Mouse (Mus musculus): ENCODE data around the gene Rnf207.

Rnf207 gene

GRCm38 (mm10) chr4:152272449-152273049 lies 46.2 kb downstream of the Rnf207 start:
- DNase-seq (ENCODE audit: low read depth, low spot score), result peak; percentile 94

GRCm38 (mm10) chr4:152272006-152272405 lies 46.8 kb downstream of the Rnf207 start:
- DNase-seq (ENCODE audit: low read depth, low spot score), result peak; percentile 67

GRCm38 (mm10) chr4:152271334-152271733 lies 47.5 kb downstream of the Rnf207 start:
- no peak for DNase-seq (ENCODE audit: low read depth, low spot score)

- no peak for DNase-seq (ENCODE audit: low read depth, low spot score)
Observed at GRCm38 (mm10) chr4:152270599-152270998, 48.2 kb downstream of the Rnf207 start.

- no peak for DNase-seq (ENCODE audit: low read depth, low spot score)
Observed at GRCm38 (mm10) chr4:152269967-152270366, 48.8 kb downstream of the Rnf207 start.

- DNase-seq (ENCODE audit: low read depth, low spot score), result peak; percentile 95
Observed at GRCm38 (mm10) chr4:152267748-152268369, 50.9 kb downstream of the Rnf207 start.

GRCm38 (mm10) chr4:152266236-152266895 lies 52.4 kb downstream of the Rnf207 start:
- DNase-seq (ENCODE audit: low read depth, low spot score), result no peak

GRCm38 (mm10) chr4:152265791-152266190 lies 53.0 kb downstream of the Rnf207 start:
- DNase-seq (ENCODE audit: low read depth, low spot score), result no peak

- peak; percentile 85 for DNase-seq (ENCODE audit: low read depth, low spot score)
Observed at GRCm38 (mm10) chr4:152264867-152265568, 53.8 kb downstream of the Rnf207 start.

- no peak for DNase-seq (ENCODE audit: low read depth, low spot score)
Observed at GRCm38 (mm10) chr4:152264177-152264530, 54.6 kb downstream of the Rnf207 start.

- DNase-seq (ENCODE audit: low read depth, low spot score), result peak; percentile 36
Observed at GRCm38 (mm10) chr4:152263512-152264176, 55.1 kb downstream of the Rnf207 start.

GRCm38 (mm10) chr4:152263089-152263488 lies 55.7 kb downstream of the Rnf207 start:
- no peak for DNase-seq (ENCODE audit: low read depth, low spot score)

GRCm38 (mm10) chr4:152262187-152262586 lies 56.6 kb downstream of the Rnf207 start:
- DNase-seq (ENCODE audit: low read depth, low spot score), result no peak

- DNase-seq (ENCODE audit: low read depth, low spot score), result peak; percentile 88
Observed at GRCm38 (mm10) chr4:152260451-152260850, 58.3 kb downstream of the Rnf207 start.

GRCm38 (mm10) chr4:152257070-152257469 lies 61.7 kb downstream of the Rnf207 start:
- peak; percentile 74 for DNase-seq (ENCODE audit: low read depth, low spot score)

Data from 3T3-L1 (cell line).